Mouse (Mus musculus) activated CD4-positive, CD25-positive, alpha-beta regulatory T cell, adult 4 months (primary cell): ENCODE results near the gene Ssxb6. TPM values are rescaled to one million over a fixed set of nuclear protein-coding genes. Genes with fewer than 3 reads are reported as not detected.
"Not testable (repeated sequence)": the region's sequence is repeated elsewhere in the genome, so short reads cannot be mapped to it uniquely, and the experiment has no call there.

Experiments used
- ATAC-seq: one replicate; pipeline ENCODE4 v1.8.0; 2017
- polyA plus RNA-seq, 2 experiments: library from polyadenylated mRNA; unstranded; fragments of 100-300 nt; shearing (Covaris generic); gene quantifications; one replicate each; pipeline ENCODE4 v1.2.1; 2017

Ssxb6 gene
- polyA plus RNA-seq: not detected

GRCm38 (mm10) chrX:8548155-8548554, at the start of gene Ssxb6:
Gene Ssxb6 (minus strand): TSS chrX:8548255.
- ATAC-seq: not testable (repeated sequence)

- ATAC-seq: not testable (repeated sequence)
Measured at GRCm38 (mm10) chrX:8591716-8592115, 43.7 kb upstream of the Ssxb6 start, which contains the start of gene Ssxb3. Gene Ssxb3 (minus strand): TSS chrX:8591816.

- ATAC-seq: no peak
Measured at GRCm38 (mm10) chrX:8524854-8525253, 23.2 kb downstream of the Ssxb6 start, which contains the start of gene Gm14459. Gene Gm14459 (minus strand): TSS chrX:8524954.

Other genes starting within 250 kb of the Ssxb6 start
- not detected for gene Ssxb10, start 220.8 kb downstream of the Ssxb6 start, polyA plus RNA-seq
- gene Ssxb9, start 181.3 kb downstream of the Ssxb6 start, polyA plus RNA-seq: not detected
- not detected for gene Ssxb1, start 134.9 kb downstream of the Ssxb6 start, polyA plus RNA-seq
- not detected for gene Ssxb2, start 86.5 kb downstream of the Ssxb6 start, polyA plus RNA-seq
- gene Gm14459, start 23.3 kb downstream of the Ssxb6 start, polyA plus RNA-seq: not detected
- gene Ssxb3, start 43.6 kb upstream of the Ssxb6 start, polyA plus RNA-seq: not detected
- not detected for gene Ssxb8, start 142.6 kb upstream of the Ssxb6 start, polyA plus RNA-seq
- gene Ssx9, start 200.2 kb upstream of the Ssxb6 start, polyA plus RNA-seq: not detected